Mouse (Mus musculus): Measurements from ENCODE around the gene Xlr5c.
"Not testable (repeated sequence)": the region's sequence is repeated elsewhere in the genome, so short reads cannot be mapped to it uniquely, and the experiment has no call there.

Xlr5c gene

DNA sequence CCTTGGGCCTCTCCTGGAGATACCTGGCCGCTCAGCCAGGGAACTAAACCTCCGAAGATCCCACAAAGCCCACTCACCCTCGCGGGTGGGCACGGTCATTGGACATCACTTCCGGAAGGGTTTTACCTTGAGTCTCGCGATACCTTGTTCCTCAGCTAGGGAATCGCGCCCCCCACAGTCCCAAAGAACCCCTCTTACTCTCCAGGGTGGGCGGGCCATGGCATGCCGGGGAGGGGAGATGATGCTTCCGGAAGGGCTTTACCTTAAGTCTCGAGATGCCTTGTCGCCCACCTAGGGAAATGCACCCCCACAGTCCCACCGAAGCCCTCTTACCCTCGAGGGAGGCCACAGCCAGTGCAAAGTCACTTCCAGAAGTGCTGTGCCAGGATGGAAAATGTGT, at the start of gene Xlr5c, which contains the start of gene Xlr5a:
TSS of gene Xlr5c (minus strand) at position 101 of the 400 bp plus-strand sequence.
TSS of gene Xlr5a (minus strand) at position 101 of the 400 bp plus-strand sequence.
- DNase-seq (ENCODE audit: low spot score): not testable (repeated sequence)

DNA sequence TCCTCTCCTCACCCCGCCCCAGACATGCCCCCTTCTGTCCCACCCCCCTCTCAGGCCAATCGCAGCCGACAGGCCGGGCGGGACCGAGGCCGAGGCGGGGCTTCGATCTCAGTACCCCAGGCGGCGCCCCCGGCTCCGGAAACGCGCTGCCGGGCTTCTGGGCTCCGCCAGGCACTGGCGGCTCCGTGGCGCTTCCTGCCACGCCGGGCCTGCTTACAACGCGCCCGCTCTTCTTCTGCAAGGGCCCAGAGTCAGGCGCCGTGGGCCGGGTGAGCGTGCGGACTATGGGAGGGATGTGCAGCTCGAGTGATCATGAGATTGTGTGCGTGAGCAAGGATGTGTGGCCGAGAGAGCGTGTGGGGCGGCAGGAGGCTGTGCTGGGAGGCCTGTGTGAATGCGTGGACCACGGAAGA, 49.7 kb upstream of the Xlr5c start, which contains the start of gene Zfp275:
TSS of gene Zfp275 (plus strand) at position 139 of the 413 bp plus-strand sequence.
- peak; percentile 80 for DNase-seq (ENCODE audit: low spot score)

DNA sequence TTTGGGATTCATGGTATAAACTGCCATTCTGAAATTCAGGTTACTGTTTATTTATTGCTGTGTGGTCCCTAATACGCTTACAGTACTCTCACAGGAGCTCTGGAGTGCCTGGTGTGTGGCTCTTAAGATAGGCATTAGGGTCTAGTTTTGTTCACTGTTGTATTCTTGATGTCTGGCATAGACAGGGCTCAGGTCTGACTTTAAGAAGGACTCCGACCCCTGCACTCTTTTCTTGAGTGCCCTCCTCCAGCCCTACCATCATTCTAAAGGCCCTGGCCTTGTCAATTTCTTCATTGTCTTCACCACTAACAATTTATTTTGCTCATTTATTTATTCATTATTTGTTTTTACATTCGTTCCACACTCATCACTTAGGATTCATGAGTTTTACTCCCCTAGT, 49.3 kb upstream of the Xlr5c start:
- no peak for DNase-seq (ENCODE audit: low spot score)

DNA sequence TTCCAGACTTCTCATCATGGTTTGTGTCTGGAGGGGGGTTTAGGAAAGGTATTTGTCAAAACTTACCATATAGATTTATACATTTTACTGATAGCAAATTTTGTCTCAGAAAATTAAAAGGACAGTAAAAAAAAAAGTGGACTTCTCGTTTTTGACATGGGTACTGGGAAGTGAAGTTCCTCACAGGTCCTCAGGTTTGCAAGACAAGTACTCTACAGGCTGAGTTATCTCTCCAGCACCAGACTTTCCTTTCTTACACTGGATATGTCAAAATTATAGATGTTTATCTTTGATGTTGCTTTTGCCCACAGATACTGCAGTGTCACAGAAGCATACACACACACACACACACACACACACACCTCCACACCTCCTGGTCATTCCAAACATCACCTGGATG, 48.7 kb upstream of the Xlr5c start:
- DNase-seq (ENCODE audit: low spot score): no peak

DNA sequence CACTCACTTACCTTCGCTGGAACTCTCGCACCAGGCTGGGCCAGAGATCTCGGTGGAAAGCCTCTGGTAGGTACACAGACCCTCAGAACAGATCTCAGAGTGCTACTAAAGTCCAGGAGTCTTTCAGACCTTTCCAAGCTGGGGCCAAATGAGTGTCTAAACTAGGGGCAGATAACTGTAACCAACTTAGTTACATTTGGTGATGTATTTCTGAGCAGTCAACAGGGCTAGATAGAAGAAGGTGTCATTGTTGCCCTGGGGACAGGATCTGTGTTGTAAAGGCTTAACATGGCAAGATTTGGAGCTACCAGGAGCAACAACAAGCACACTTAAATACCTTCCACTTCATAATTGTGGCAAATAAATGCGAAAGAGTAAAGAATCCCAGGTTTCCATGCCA, 44.0 kb upstream of the Xlr5c start, which contains the start of gene Gm45015:
TSS of gene Gm45015 (minus strand) at position 101 of the 400 bp plus-strand sequence.
- DNase-seq (ENCODE audit: low spot score): no peak

DNA sequence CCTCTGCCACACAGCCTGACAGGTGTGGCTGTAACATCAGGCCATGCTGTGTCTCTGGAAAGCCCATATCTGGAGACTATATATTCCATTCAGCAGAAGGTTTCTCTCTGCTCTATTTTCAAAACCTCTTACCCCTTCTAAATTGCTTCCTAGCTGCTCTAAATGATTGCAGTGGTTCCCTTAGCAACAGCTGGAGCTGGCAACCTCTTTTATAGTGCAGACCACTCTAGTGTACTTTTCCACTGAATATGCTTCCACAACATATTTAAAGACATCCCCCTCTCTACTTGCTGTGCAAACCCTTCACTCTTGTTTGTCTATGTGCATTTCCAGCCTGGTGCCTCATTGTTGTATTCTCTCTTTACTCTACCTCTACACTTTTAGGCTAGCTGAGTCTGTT, 40.8 kb upstream of the Xlr5c start:
- DNase-seq (ENCODE audit: low spot score): no peak

DNA sequence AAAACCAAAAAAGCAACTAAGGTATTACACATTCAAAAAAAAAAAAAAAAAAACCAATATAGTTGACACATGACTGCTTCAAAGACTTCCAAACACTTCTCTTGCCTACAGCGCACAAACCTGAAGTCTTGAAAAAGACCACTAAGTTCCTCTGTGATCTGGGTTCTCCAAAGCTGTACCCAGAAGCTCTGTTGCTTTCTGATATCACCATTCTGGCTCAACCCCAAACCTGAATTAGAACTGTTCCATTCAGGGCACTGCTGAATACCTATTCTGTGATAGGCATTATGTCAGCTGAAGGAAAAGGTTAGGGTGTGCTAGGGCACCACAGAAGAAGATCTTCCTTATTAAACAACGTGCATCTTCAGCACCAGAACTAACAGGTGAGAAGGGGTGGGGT, 34.4 kb upstream of the Xlr5c start:
- DNase-seq (ENCODE audit: low spot score): no peak

DNA sequence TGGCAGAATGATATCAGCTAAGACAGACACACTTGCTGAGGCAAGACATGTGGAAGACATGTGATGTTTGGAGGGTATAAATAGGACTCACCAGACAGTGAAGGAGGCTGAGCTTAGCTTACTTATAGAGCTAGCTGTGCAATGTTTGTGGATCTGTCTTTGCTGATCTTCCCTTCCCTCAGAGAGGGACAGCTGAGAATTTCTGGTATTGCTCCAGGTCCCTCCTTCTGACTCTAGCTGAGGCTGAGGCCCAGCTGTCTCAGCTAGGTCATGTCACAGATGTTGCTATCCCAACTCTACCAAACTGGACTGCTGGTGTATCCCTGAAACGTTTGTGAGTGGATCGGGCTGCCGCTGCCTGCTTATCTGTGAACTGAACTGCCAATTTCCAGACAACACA, 28.3 kb upstream of the Xlr5c start:
- no peak for DNase-seq (ENCODE audit: low spot score)

DNA sequence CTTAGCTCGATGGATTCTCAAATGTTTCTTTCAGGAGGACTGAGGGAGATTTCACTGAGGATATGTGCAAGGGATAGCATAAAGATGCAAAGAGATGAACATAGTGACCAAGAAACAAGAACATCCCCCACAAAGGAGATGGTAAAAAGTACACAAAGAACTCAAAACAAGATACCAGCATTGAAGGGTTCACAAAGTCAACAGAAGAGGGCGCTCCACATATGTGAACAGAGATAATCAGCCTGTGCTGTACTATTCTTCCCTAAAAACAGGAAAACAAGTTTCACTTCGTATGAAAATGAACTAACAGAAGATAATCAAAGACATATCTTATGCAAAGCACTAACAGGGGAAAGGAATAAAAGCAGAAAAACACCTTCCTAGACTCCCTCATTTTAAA, 19.7 kb upstream of the Xlr5c start:
- no peak for DNase-seq (ENCODE audit: low spot score)

DNA sequence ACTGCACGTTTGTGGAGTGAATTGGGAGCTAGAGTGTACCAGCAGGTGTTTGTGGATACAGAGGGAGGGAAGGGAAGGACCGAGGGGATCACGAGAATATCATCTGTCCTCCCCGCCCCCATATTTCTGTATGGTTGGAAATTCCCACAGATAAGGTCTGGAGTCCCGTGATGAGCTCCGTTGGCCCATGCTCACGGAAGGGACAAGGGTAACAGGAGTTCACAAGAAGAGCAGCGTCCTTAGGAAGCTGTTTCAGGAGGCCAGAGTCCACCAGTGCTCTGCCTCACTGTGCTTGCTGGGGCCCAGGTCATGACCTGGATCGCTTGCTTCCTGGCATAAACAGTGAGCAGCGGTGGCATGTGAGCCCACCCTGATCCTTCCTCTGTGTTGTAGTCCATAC, 3.0 kb upstream of the Xlr5c start:
- peak; percentile 55 for DNase-seq (ENCODE audit: low spot score)

DNA sequence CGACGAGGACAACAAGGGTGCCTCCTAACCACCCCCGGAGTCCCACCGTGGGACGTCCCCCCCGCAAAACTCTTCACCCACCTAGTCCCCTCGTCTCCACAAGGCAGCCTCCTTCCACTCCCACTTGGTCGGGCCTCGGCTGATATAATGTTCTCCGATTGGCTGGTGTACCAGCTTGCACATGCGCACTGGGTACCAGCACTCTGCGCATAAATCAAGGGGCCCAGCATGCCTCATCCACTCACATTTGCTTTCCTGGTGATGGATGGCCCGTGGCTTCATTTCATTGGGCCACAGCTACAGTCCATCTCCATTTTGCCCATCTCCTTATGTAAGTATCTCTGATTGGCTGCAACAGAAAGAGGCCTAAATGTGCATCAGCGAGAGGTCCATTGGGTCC, 27.5 kb downstream of the Xlr5c start, which contains the start of gene Xlr3c:
TSS of gene Xlr3c (minus strand) at position 121 of the 400 bp plus-strand sequence.
- not testable (repeated sequence) for DNase-seq (ENCODE audit: low spot score)

DNA sequence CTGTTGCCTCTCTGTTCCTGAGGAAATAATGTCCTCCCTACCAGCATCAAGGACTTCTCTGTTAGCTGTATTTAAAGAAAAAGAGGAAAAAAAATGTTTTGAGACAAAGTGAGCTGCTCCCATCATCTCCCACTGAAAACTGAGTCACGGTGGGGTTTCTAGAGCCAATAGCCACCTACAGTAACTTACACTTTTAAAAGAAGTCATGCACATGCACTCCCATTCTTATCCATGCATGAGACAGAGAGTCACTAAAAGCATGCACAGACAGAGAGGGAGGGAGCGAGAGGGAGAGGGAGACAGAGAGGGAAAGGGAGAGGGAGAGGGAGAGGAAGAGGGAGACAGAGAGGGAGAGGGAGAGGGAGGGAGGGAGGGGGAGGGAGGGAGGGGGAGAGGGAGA, 30.3 kb downstream of the Xlr5c start:
- not testable (repeated sequence) for DNase-seq (ENCODE audit: low spot score)

DNA sequence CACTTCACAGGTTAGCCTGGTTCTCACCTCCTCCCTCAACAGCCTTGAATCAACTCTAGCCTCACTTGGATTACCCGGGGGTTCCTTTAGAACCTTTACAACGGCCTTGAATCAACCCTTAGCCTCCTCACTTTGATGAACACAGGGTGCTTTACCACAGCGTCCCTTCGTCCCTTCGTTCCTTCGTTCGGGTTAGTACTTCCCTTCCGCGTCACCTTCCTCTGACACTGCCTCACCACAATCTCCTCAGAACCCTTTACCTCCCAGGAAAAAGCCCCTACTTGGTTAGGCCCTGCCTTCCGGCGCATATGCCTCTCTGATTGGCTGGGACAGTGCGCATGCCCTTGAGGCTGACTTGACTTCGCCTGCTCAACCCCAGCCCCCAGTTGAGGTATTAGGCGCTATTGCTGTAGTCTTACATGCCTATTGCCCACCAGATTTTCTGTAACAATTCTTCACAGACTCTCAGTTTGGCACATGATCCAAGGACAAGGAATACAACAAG, 49.9 kb downstream of the Xlr5c start, which contains the start of gene Xlr4c:
TSS of gene Xlr4c (minus strand) at position 310 of the 505 bp plus-strand sequence.
- not testable (repeated sequence) for DNase-seq (ENCODE audit: low spot score)

Data from yolk sac, embryonic 10.5 days (tissue).